Mouse (Mus musculus): ENCODE measurements at regions not wholly inside any gene's neighbourhood (a gene's known extent, or its start where the extent isn't known, plus 50 kb on each side); places are given as distances from the start of the nearest gene placed in this dataset.
A peak's percentile ranks its signal among the peaks of the same experiment; 100 is the strongest.

GRCm38 (mm10) chr2:49376281-49376680, 75.0 kb upstream of the Epc2 start:
- intact Hi-C loops (cut with DNase I): no loop called here
- no peak for DNase-seq (ENCODE audit: low spot score in 2 of 2)

- intact Hi-C loops (cut with DNase I): no loop called here
- DNase-seq (ENCODE audit: low spot score in 2 of 2): peak; percentile 5 to 61
Observed at GRCm38 (mm10) chr2:49379222-49379805, 72.0 kb upstream of the Epc2 start.

- no peak for DNase-seq (ENCODE audit: low spot score in 2 of 2)
- intact Hi-C loops (cut with DNase I): no loop called here
Observed at GRCm38 (mm10) chr2:49380965-49381364, 70.3 kb upstream of the Epc2 start.

- intact Hi-C loops (cut with DNase I): no loop called here
- DNase-seq (ENCODE audit: low spot score in 2 of 2): no peak
Observed at GRCm38 (mm10) chr2:49386747-49387146, 64.5 kb upstream of the Epc2 start.

- intact Hi-C loops (cut with DNase I): no loop called here
- no peak for DNase-seq (ENCODE audit: low spot score in 2 of 2)
Observed at GRCm38 (mm10) chr2:49391322-49392262, 59.7 kb upstream of the Epc2 start.

Measured in left cerebral cortex, postnatal 25 days (tissue).